Mouse (Mus musculus) CH12.LX (cell line): Measurements from ENCODE around the gene Kcnn3.

ENCODE experiments used
- CTCF ChIP-seq, 2 experiments: IDR thresholded peaks in 1 of 2; conservative IDR thresholded peaks in 1 of 2; 2 replicates each; pipeline ENCODE4 v1.5.1; 2011 to 2012; ENCODE audit warnings: low read depth in 2 of 2, low read length in 2 of 2, improper control_type of control experiment in 1 of 2, inconsistent platforms in 1 of 2, mild to moderate bottlenecking in 1 of 2, moderate library complexity in 1 of 2
- EP300 ChIP-seq: IDR thresholded peaks from 2 replicates; pipeline ENCODE4 v1.6.1; 2011; ENCODE audit warnings: low read length, improper control_type of control experiment
- JUN ChIP-seq: IDR thresholded peaks from 2 replicates; pipeline ENCODE4 v1.6.1; 2011; ENCODE audit warnings: low read depth, mild to moderate bottlenecking, low read length, improper control_type of control experiment, moderate library complexity; ENCODE audit not compliant: insufficient read depth
- NELFE ChIP-seq: IDR thresholded peaks from 2 replicates; pipeline ENCODE4 v1.6.1; 2011; ENCODE audit warnings: low read depth, low read length, improper control_type of control experiment
- POLR2A ChIP-seq: IDR thresholded peaks from 2 replicates; pipeline ENCODE4 v1.6.1; 2011; ENCODE audit warnings: low read depth, mild to moderate bottlenecking, improper control_type of control experiment, low read length

- TF ChIP-seq EP300 (0 out of 2 replicates have a peak, but pooled peaks have one; percentile 42), CTCF (conservative IDR thresholded peaks at IDR 0.05 in 1 of 2, IDR thresholded peaks at IDR 0.05 in 1 of 2; ENCODE audit: low read depth in 2 of 2, low read length in 2 of 2) (no peak), JUN (no peak), POLR2A (no peak), NELFE (no peak)
These were observed 37.7 kb upstream of the Kcnn3 start for GRCm38 (mm10) chr3:89482249-89482648.
